In genomic region chr13:102991928-102992327, GRCm38 (mm10) we compare ENCODE assay signal across 15 mouse cellular contexts.
"Had no signal": no experiment of that assay in that cellular context is flagged by ENCODE, and none has a peak within 500 bp of the region (broad histone marks: within the 10 kb centered on the region; RNA-seq: fewer than 3 reads in every experiment).

No protein-coding gene starts in this region.

- H3K27me3 ChIP-seq: kidney, embryonic 15.5 days; liver, embryonic 15.5 days; neural tube, embryonic 13.5 days had no signal

- ATAC-seq: intestine, postnatal 0 days; lung, postnatal 0 days had no signal

- H3K4me2 ChIP-seq: kidney, embryonic 15.5 days; liver, embryonic 11.5 days; liver, embryonic 15.5 days; neural tube, embryonic 13.5 days had no signal

- H3K4me1 ChIP-seq: limb, embryonic 10.5 days; liver, embryonic 15.5 days had no signal

- DNase-seq: lung, adult 2 months; lung, postnatal 36 days; retina, postnatal 1 day; right cerebral cortex, postnatal 4 days; spleen, adult 18-20 months; thymus, adult 18-20 months; thymus, postnatal 14 days had no signal

- H3K9me3 ChIP-seq: kidney, embryonic 15.5 days; limb, embryonic 10.5 days; liver, embryonic 15.5 days; neural tube, embryonic 13.5 days had no signal

- H3K36me3 ChIP-seq: kidney, embryonic 15.5 days; limb, embryonic 10.5 days; liver, embryonic 15.5 days; neural tube, embryonic 13.5 days had no signal

- H3K4me3 ChIP-seq: kidney, embryonic 15.5 days; left cerebral cortex, adult 2 months; limb, embryonic 10.5 days; liver, embryonic 15.5 days; neural tube, embryonic 13.5 days had no signal

- H3K27ac ChIP-seq: kidney, embryonic 15.5 days; left cerebral cortex, adult 2 months; limb, embryonic 10.5 days; liver, embryonic 15.5 days; neural tube, embryonic 13.5 days had no signal

- H3K9ac ChIP-seq: kidney, embryonic 15.5 days; liver, embryonic 15.5 days; neural tube, embryonic 13.5 days had no signal
